Mouse (Mus musculus): ENCODE results near the gene Fbxw19. TPM values are rescaled to one million over a fixed set of nuclear protein-coding genes. Genes with fewer than 3 reads are reported as not detected.
"Not testable (repeated sequence)": the region's sequence is repeated elsewhere in the genome, so short reads cannot be mapped to it uniquely, and the experiment has no call there.

Gene Fbxw19
- not detected in 2 replicates for polyA plus RNA-seq (2015; fragmentation: Nextera tagmentation; extraction: Ambion mirVana)

DNA sequence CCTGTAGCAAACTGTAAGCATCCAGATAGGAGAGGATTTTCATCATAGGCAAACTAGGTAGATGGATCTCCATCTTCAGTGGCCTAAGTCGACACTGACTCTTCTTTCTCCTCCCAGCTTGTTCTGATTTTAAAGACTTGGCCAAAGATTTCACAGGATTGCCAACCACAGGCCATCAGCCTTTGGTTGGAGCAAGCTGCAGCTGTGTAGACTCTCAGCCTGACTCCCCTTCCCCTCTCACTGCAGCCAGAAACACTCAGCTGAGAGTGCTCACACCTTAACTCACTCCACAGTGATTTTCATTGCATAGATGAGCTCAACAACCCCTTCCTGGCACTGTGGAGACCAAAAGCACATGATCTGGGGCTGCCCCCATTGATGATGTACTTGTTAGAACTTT is at the start of gene Fbxw19:
TSS of gene Fbxw19 (minus strand) at position 101 of the 400 bp plus-strand sequence.
- H3K9ac ChIP-seq; H3K9me3 ChIP-seq; ATAC-seq (ENCODE audit: extremely low read depth, insufficient number of reproducible peaks, low FRiP score, low TSS enrichment); H3K4me3 ChIP-seq; H3K4me2 ChIP-seq; H3K36me3 ChIP-seq; H3K27me3 ChIP-seq (replicated peaks); H3K27ac ChIP-seq (replicated peaks); H3K4me1 ChIP-seq: not testable (repeated sequence)
- 55% methylated on average over 1 of the region's 1 CpGs for WGBS

DNA sequence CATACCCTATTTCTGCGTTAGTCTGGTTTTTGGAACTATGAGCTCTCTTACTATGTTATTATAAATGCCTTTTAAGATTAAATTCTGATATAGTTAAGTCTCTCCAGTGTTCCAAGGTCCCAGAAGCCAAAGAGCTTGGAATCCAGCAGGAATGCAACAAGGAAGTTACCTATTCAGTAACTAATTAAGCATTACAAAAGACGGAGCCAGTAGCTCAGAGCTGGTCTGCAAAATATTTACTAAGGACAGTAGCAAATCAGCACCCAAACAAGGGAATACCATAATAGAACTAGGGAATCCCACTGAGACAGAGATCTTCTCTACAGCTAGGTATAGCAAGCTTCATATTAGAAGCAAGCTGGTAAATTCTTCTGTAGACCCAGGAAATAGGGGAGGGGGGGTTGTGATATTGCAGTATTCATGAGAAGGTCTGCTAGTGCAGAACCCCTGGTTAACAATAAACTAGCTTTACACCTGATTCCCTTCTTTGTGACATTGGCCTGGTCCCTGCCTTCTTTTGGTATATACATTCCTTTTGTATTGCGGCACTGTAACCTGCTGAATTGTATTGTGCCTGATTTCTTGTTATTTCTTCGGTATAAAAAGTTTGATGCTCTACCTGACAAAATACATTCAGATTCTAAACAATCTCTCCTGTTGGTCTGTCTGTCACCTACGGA is 27.9 kb upstream of the Fbxw19 start:
- Histone ChIP-seq H3K27me3 (replicated peaks) (no peaks in the 10 kb centered on the region), H3K9me3 (no peaks in the 10 kb centered on the region), H3K27ac (replicated peaks) (no peak overlapping the region), H3K4me2 (no peak overlapping the region), H3K4me3 (no peak overlapping the region), H3K4me1 (no peaks in the 10 kb centered on the region), H3K9ac (no peak overlapping the region), H3K36me3 (no peaks in the 10 kb centered on the region)
- no peak for ATAC-seq (ENCODE audit: extremely low read depth, insufficient number of reproducible peaks, low FRiP score, low TSS enrichment)
- WGBS, result 78% methylated on average over 5 of the region's 5 CpGs

DNA sequence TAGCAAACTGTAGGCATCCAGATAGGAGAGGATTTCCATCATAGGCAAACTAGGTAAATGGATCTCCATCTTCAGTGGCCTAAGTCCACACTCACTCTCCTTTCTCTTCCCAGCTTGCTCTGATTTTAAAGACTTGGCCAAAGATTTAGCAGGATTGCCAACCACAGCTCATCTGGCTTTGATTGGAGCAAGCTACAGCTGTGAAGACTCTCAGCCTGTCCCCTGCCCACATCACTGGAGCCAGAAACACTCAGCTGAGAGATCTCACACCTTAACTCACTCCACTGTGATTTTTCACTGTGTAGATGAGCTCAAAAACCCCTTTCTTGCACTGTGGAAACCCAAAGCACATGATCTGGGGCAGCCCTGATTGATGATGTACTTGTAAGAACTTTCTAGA is 46.6 kb downstream of the Fbxw19 start, which contains the start of gene Fbxw16:
TSS of gene Fbxw16 (minus strand) at position 101 of the 400 bp plus-strand sequence.
- H3K4me1 ChIP-seq, result no peaks in the 10 kb centered on the region
- no peaks in the 10 kb centered on the region for H3K36me3 ChIP-seq
- H3K9me3 ChIP-seq, result 0 out of 2 replicates have a peak, but pooled peaks cover 3% of the 10 kb centered on the region
- ATAC-seq (ENCODE audit: extremely low read depth, insufficient number of reproducible peaks, low FRiP score, low TSS enrichment), result no peak
- H3K27me3 ChIP-seq (replicated peaks), result no peaks in the 10 kb centered on the region
- no peak within 1 kb of the TSS for H3K4me3 ChIP-seq
- no peak within 1 kb of the TSS for H3K4me2 ChIP-seq
- no peak within 1 kb of the TSS for H3K9ac ChIP-seq
- no peak within 1 kb of the TSS for H3K27ac ChIP-seq (replicated peaks)

DNA sequence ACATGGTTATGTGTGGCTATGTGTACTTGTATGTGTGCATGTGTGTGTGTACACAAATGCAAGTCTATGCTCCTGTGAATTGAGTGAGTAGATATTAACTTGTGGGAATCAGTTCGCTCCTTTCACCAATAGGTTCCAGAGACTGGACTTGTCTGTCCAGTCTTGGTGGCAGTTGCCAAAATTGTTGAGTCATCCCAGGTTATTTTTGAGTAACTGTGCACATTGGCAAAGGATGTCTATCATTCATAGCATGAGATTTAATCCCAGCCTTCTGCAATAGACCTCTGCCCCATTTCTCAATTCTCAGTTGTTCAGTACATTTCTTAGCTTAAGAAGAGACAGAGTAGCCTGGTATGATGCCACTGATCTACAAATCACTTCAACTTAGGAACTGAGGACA is 62.7 kb downstream of the Fbxw19 start:
- H3K4me2 ChIP-seq, result no peak overlapping the region
- H3K9ac ChIP-seq, result no peak overlapping the region
- H3K27ac ChIP-seq (replicated peaks), result no peak overlapping the region
- H3K9me3 ChIP-seq, result no peaks in the 10 kb centered on the region
- WGBS, result 78% methylated on average over 1 of the region's 1 CpGs
- ATAC-seq (ENCODE audit: extremely low read depth, insufficient number of reproducible peaks, low FRiP score, low TSS enrichment), result no peak
- no peak overlapping the region for H3K4me3 ChIP-seq
- H3K27me3 ChIP-seq (replicated peaks), result no peaks in the 10 kb centered on the region
- H3K4me1 ChIP-seq, result no peaks in the 10 kb centered on the region
- H3K36me3 ChIP-seq, result no peaks in the 10 kb centered on the region

Other genes with a start within 250 kb of the Fbxw19 start
- not detected in 2 replicates for gene Fbxw14, start 208.2 kb downstream of the Fbxw19 start, polyA plus RNA-seq (2015; fragmentation: Nextera tagmentation; extraction: Ambion mirVana)
- not detected in 2 replicates for gene Fbxw28, start 156.2 kb downstream of the Fbxw19 start, polyA plus RNA-seq (2015; fragmentation: Nextera tagmentation; extraction: Ambion mirVana)
- not detected in 2 replicates for gene Fbxw22, start 91.6 kb downstream of the Fbxw19 start, polyA plus RNA-seq (2015; fragmentation: Nextera tagmentation; extraction: Ambion mirVana)
- gene Fbxw16, start 46.7 kb downstream of the Fbxw19 start, polyA plus RNA-seq (2015; fragmentation: Nextera tagmentation; extraction: Ambion mirVana), result not detected in 2 replicates
- gene Fbxw15, start 72.4 kb upstream of the Fbxw19 start, polyA plus RNA-seq (2015; fragmentation: Nextera tagmentation; extraction: Ambion mirVana), result not detected in 2 replicates
- gene Fbxw24, start 130.2 kb upstream of the Fbxw19 start, polyA plus RNA-seq (2015; fragmentation: Nextera tagmentation; extraction: Ambion mirVana), result not detected in 2 replicates
- not detected in 2 replicates for gene Fbxw25, start 168.8 kb upstream of the Fbxw19 start, polyA plus RNA-seq (2015; fragmentation: Nextera tagmentation; extraction: Ambion mirVana)
- not detected in 2 replicates for gene Fbxw18, start 206.8 kb upstream of the Fbxw19 start, polyA plus RNA-seq (2015; fragmentation: Nextera tagmentation; extraction: Ambion mirVana)

Data from heart, embryonic 13.5 days (tissue).